In genomic region chr14:79519663-79519975, GRCm38 (mm10) we compare ENCODE assay signal across 14 mouse cellular contexts. TPM values are rescaled to one million over a fixed set of nuclear protein-coding genes. Genes with fewer than 3 reads are reported as not detected.
DNase-seq lines count a peak whose midpoint lies in the region; ATAC-seq and TF ChIP-seq lines count a peak whose summit lies in the region.
"Had no signal": no experiment of that assay in that cellular context is flagged by ENCODE, and none has a peak within 500 bp of the region (broad histone marks: within the 10 kb centered on the region; RNA-seq: fewer than 3 reads in every experiment).

No protein-coding gene starts in this region.

- peak overlapping the region; percentile 35 for H3K4me2 ChIP-seq in intestine, embryonic 15.5 days (replicated peaks)
- no peak overlapping the region for H3K4me2 ChIP-seq in intestine, embryonic 16.5 days (ENCODE audit: low read depth, low read length)
- H3K4me2 ChIP-seq in liver, embryonic 15.5 days: peak overlapping the region; percentile 75
- no peak overlapping the region for H3K4me2 ChIP-seq in forebrain, postnatal 0 days (ENCODE audit: low read depth)
- H3K4me2 ChIP-seq: hindbrain, embryonic 14.5 days had no signal

- H3K9me3 ChIP-seq in intestine, embryonic 15.5 days: no peaks in the 10 kb centered on the region
- no peaks in the 10 kb centered on the region for H3K9me3 ChIP-seq in intestine, embryonic 16.5 days (ENCODE audit: control insufficient read depth, low read length)
- H3K9me3 ChIP-seq in liver, embryonic 15.5 days (replicated peaks): no peaks in the 10 kb centered on the region
- H3K9me3 ChIP-seq in forebrain, postnatal 0 days (ENCODE audit: low read length): no peaks in the 10 kb centered on the region
- H3K9me3 ChIP-seq: midbrain, embryonic 10.5 days had no signal

- H3K4me3 ChIP-seq in intestine, embryonic 15.5 days (replicated peaks): no peak overlapping the region
- H3K4me3 ChIP-seq in intestine, embryonic 16.5 days (ENCODE audit: low read length): no peak overlapping the region
- H3K4me3 ChIP-seq in liver, embryonic 15.5 days (replicated peaks): peak overlapping the region; percentile 47
- H3K4me3 ChIP-seq in forebrain, postnatal 0 days (ENCODE audit: low read depth, low read length): no peak overlapping the region
- H3K4me3 ChIP-seq: layer of hippocampus, adult 2 months; midbrain, embryonic 10.5 days had no signal

- no peak overlapping the region for H3K27ac ChIP-seq in intestine, embryonic 15.5 days
- no peak overlapping the region for H3K27ac ChIP-seq in intestine, embryonic 16.5 days (ENCODE audit: low read length)
- H3K27ac ChIP-seq in liver, embryonic 15.5 days (replicated peaks): peak overlapping the region; percentile 64
- no peak overlapping the region for H3K27ac ChIP-seq in forebrain, postnatal 0 days (ENCODE audit: low read depth, low read length)
- H3K27ac ChIP-seq: hindbrain, embryonic 14.5 days; layer of hippocampus, adult 2 months; midbrain, embryonic 10.5 days had no signal

- TF ChIP-seq CTCF in forebrain, postnatal 0 days (IDR thresholded peaks at IDR 0.05; ENCODE audit: low read depth): no peak

- H3K27me3 ChIP-seq in intestine, embryonic 15.5 days (replicated peaks): no peaks in the 10 kb centered on the region
- H3K27me3 ChIP-seq in intestine, embryonic 16.5 days (replicated peaks; ENCODE audit: control insufficient read depth, insufficient read depth, low read length): no peaks in the 10 kb centered on the region
- no peaks in the 10 kb centered on the region for H3K27me3 ChIP-seq in liver, embryonic 15.5 days
- H3K27me3 ChIP-seq in forebrain, postnatal 0 days (ENCODE audit: insufficient read depth, low read length): no peaks in the 10 kb centered on the region

- peak; percentile 55 for DNase-seq in 416B (ENCODE audit: low read depth)
- DNase-seq in CD4-positive helper T cell, adult 2 months (ENCODE audit: low read depth, low spot score): peak; percentile 55
- DNase-seq in forebrain, postnatal 0 days: no peak
- DNase-seq in ovary, postnatal 14 days (ENCODE audit: low spot score): no peak
- DNase-seq: adrenal gland, postnatal 36 days; cerebellum, adult 11-12 months; lung, adult 2 months; right cerebral cortex, postnatal 4 days had no signal

- WGBS in intestine, embryonic 15.5 days: 66% methylated on average over 1 of the region's 1 CpGs
- 50% methylated on average over 1 of the region's 1 CpGs for WGBS in intestine, embryonic 16.5 days
- WGBS in liver, embryonic 15.5 days (ENCODE audit: insufficient replicate concordance): 44% methylated on average over 1 of the region's 1 CpGs
- 24% methylated on average over 1 of the region's 1 CpGs for WGBS in forebrain, postnatal 0 days

- no peak overlapping the region for H3K9ac ChIP-seq in intestine, embryonic 15.5 days
- no peak overlapping the region for H3K9ac ChIP-seq in intestine, embryonic 16.5 days (ENCODE audit: low read depth, low read length)
- H3K9ac ChIP-seq in liver, embryonic 15.5 days: peak overlapping the region; percentile 54
- no peak overlapping the region for H3K9ac ChIP-seq in forebrain, postnatal 0 days
- H3K9ac ChIP-seq: hindbrain, embryonic 14.5 days had no signal

- H3K36me3 ChIP-seq in intestine, embryonic 15.5 days: no peaks in the 10 kb centered on the region
- H3K36me3 ChIP-seq in intestine, embryonic 16.5 days (ENCODE audit: control insufficient read depth, insufficient read depth, low read length): no peaks in the 10 kb centered on the region
- no peaks in the 10 kb centered on the region for H3K36me3 ChIP-seq in liver, embryonic 15.5 days (replicated peaks)
- H3K36me3 ChIP-seq in forebrain, postnatal 0 days (ENCODE audit: insufficient read depth): no peaks in the 10 kb centered on the region
- H3K36me3 ChIP-seq: midbrain, embryonic 10.5 days had no signal

- ATAC-seq in intestine, embryonic 15.5 days: no peak
- ATAC-seq in intestine, embryonic 16.5 days: no peak
- ATAC-seq in liver, embryonic 15.5 days (ENCODE audit: insufficient read depth): no peak
- no peak for ATAC-seq in forebrain, postnatal 0 days

- 0 out of 2 replicates have a peak, but pooled peaks cover 7% of the 10 kb centered on the region for H3K4me1 ChIP-seq in intestine, embryonic 15.5 days (replicated peaks)
- H3K4me1 ChIP-seq in intestine, embryonic 16.5 days (ENCODE audit: control insufficient read depth, insufficient read depth, low read length): peaks cover 30% of the 10 kb centered on the region
- H3K4me1 ChIP-seq in liver, embryonic 15.5 days (replicated peaks): peaks cover 83% of the 10 kb centered on the region
- no peaks in the 10 kb centered on the region for H3K4me1 ChIP-seq in forebrain, postnatal 0 days (ENCODE audit: insufficient read depth)
- H3K4me1 ChIP-seq: midbrain, embryonic 10.5 days had no signal

RNA-seq across cellular contexts. Expression of gene Wbp4, which starts 38.3 kb away (rescaled TPM):
- polyA plus RNA-seq in intestine, embryonic 15.5 days (2015; fragmentation: Nextera tagmentation; extraction: Ambion mirVana): 30.9 and 33.8 TPM in 2 replicates
- polyA plus RNA-seq in intestine, embryonic 16.5 days (2015; fragmentation: Nextera tagmentation; extraction: Ambion mirVana): 26.9 and 31.3 TPM in 2 replicates
- 11.2 and 13.5 TPM in 2 replicates for polyA plus RNA-seq in liver, embryonic 15.5 days (2015; fragmentation: Nextera tagmentation; extraction: Ambion mirVana)
- total RNA-seq in forebrain, postnatal 0 days (2014; rRNA removed): 43.1 and 44.8 TPM in 2 replicates
- 46.3 and 50.6 TPM in 2 replicates for polyA plus RNA-seq in forebrain, postnatal 0 days (2015; fragmentation: Nextera tagmentation; extraction: Ambion mirVana)

RNA-seq across cellular contexts. Expression of gene Elf1, which starts 38.6 kb away (rescaled TPM):
- polyA plus RNA-seq in intestine, embryonic 15.5 days (2015; fragmentation: Nextera tagmentation; extraction: Ambion mirVana): 26.1 and 27.0 TPM in 2 replicates
- polyA plus RNA-seq in intestine, embryonic 16.5 days (2015; fragmentation: Nextera tagmentation; extraction: Ambion mirVana): 21.9 and 22.2 TPM in 2 replicates
- polyA plus RNA-seq in liver, embryonic 15.5 days (2015; fragmentation: Nextera tagmentation; extraction: Ambion mirVana): 10.7 and 10.9 TPM in 2 replicates
- 5.1 and 8.9 TPM in 2 replicates for total RNA-seq in forebrain, postnatal 0 days (2014; rRNA removed)
- 1.6 and 2.3 TPM in 2 replicates for polyA plus RNA-seq in forebrain, postnatal 0 days (2015; fragmentation: Nextera tagmentation; extraction: Ambion mirVana)

Comparison
In these comparisons a context has a peak if more than half of its experiments do, and no peak if none do; other contexts are left out.
1. H3K4me2 ChIP-seq: peak in intestine, embryonic 15.5 days (single experiment) and liver, embryonic 15.5 days (single experiment); none in intestine, embryonic 16.5 days (single experiment) and forebrain, postnatal 0 days (single experiment).
2. DNase-seq: peak in 416B (single experiment) and CD4-positive helper T cell, adult 2 months (single experiment); none in forebrain, postnatal 0 days (single experiment) and ovary, postnatal 14 days (single experiment).